Mouse (Mus musculus): ENCODE measurements around the gene Rapgef3.
A peak's percentile ranks its signal among the peaks of the same experiment; 100 is the strongest.

Rapgef3 gene

DNA sequence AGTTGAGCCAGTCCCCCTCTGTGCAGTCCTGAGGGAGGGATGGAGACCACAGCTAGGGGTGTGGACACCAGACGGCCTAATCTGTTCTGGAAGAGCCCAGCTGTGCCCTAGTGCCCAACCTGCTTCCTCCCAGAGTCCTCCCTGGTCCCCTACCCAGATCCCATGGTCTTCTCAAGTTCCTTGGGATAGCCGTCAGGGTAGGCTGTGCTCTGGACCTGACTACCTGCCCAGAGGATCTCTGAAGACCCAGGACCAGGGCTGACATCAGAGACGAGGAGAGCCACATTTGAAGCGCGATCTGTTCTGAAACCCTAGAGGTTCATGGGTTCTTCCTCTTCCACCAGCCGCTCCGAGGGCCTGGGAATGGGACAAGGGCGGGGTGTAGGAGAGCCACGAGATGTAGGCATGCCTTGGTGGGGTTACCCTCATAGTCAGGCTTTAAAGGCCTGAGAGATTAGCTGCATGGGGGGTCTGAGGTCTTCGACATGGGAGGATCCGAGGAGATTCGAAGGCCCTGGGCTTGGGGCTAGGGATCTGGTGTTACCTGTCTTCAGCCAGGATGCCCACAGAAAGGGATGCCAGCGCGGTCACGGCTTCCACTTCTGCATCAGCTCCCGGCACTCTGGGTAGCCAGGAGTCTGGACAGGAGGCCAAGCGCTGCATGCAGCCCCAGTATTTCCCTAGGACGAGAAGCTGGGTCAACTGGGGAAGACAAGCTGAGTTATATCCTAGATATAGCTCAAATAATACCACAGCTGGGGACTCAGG, 25.8 kb upstream of the Rapgef3 start:
- ATAC-seq (ENCODE audit: low TSS enrichment): no peak

DNA sequence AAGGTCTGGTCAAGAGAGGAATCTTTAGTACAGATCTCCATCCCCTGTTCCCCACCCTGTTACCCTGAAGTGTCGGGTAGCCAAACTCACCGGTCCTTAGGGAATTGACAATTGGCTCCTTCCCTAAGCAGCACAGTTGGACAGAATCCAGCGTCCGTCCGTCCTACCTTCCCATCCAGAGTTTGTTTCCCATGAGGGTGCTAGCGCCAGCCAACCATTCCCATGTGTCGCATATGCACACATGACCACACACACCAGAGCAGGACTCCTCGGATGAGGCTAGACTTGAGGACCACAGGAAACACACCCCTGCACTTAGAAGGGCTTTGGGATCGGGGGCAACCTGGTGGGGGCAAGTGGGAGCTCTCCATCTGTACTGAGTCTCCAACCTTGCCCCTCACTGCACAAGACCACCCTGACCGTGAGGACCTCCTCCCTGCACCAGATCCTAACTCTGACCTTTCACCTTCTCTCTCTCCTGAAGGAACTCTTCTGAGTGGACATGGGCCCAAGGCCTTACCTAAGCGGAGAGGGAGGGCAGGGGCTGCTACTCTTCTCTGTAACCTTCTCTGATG, 23.4 kb upstream of the Rapgef3 start:
- no peak for ATAC-seq (ENCODE audit: low TSS enrichment)

DNA sequence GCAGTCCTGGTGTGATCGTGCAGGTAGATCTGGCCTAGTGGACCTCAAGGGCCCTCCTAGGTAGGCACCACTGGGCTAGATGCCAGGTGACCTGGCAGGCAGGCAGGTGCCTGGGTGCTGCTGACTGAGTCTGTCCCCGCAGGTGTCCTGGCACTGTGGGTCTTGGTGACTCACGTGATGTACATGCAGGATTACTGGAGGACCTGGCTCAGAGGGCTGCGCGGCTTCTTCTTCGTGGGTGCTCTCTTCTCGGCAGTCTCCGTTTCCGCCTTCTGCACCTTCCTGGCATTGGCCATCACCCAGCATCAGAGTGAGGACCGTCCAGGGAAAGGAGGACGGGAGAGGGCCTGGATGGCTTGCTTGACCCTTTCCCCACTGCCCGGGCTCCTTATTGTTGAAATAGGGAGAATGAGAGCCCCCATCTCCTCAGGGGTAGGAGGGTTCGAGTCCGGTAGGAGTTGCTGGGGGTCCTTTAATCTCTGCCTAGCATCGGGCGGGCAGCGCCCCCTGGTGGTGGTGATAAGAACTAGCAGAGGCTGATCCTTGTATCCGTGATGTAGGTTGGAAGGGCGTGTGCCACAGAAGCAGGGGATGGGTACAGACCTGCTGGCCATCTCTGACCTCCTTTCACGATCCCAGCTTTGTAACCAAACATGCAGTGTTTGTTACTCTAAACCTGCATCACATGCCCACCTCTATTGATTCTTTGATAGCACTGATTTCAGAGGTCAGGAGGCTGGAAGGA, 22.2 kb upstream of the Rapgef3 start:
- ATAC-seq (ENCODE audit: low TSS enrichment): peak; percentile 42

DNA sequence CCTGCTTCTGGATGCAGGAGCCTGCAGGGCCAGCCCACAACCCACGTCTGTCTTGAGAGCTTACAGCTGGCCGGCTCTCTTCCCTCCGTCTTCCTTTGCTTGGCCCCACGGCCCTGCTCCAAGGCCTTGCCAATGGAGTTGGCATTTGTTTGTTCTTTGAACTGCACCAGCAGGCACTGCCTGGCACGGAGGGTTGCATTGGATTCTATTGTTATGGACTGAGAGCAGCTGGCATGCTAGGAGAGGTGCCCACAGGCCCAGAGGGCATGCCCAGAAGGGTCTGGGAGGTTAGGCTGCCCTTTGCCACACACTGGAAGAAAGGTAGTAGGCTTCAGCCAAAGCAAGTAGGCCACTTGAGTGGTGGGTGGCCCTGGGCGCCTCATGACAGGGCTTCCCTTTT, 21.0 kb upstream of the Rapgef3 start:
- ATAC-seq (ENCODE audit: low TSS enrichment): peak; percentile 12; the same call in 1 of the 2 replicates

DNA sequence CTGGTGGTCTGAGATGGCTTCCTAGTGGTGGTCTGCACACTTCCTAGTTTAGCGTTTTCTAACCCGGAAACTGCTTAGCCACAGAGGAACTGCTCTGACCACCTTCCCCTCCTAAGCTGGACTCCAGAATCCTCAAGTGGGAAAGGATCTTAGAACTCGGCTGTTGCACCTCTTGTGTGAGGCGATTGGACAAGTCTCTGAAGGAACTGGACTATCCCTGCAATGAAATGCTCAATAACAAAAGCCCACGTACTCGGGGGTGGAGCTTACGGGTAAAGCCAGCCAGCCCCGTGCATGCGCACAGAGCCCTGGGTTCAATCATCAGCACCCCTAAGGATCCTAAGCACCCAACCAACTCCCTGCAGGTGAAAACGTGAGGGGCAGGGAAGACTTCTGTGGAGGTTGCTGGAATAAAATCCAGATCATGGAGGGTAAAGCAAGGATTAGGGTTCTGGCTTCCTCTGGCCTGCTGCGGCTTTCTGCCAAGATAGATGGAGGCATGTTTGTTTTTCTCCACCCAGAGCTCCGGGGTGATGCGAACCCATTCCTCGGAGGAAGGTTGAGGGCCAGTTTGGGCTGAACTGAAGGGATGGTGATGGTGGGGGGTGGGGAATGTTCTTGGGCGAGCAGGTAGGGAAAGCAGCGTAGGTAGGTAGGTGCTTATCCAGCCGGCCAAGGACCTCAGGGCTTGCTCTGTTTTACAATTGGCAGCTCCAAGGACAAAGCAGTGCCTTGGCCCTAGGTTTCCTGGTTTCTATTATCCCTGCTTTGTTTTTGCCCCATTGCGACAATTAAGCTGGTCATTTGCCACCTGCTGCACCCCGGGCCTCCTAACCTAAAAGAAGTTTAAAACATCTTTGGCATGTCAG, 20.3 kb upstream of the Rapgef3 start:
- ATAC-seq (ENCODE audit: low TSS enrichment): peak; percentile 18; the same call in 1 of the 2 replicates

DNA sequence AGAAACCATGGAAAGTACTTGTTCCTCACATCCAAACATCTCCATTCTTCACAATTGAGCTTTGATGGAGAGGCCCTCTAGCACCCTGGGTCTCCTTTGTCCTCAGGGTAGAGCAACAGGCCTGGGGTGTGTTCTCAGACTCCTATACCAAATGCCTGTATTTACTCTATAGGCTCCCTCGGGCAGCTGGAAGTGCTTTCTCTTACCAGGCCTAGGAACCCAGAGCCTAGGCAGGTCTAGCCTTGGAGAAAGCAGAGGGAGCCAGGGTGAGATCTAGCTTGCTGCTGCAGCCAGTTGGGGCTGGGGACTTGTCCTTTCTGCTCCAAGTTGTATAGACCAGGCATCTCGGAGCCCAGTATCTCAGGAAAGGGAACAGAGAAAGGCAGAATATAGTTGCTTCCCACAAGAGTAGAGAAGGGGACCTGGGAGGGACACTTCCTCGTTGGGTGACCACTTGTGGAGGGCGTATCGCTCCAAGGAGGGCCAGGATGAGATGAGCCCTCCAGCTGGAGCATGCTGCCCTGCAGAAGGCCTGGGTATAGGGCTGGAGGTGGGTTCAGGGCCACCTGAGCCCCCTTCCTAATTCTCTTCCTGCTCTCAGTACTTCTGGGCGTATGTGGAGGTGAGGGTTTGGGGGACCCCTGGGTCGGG, 19.5 kb upstream of the Rapgef3 start:
- ATAC-seq (ENCODE audit: low TSS enrichment): no peak

DNA sequence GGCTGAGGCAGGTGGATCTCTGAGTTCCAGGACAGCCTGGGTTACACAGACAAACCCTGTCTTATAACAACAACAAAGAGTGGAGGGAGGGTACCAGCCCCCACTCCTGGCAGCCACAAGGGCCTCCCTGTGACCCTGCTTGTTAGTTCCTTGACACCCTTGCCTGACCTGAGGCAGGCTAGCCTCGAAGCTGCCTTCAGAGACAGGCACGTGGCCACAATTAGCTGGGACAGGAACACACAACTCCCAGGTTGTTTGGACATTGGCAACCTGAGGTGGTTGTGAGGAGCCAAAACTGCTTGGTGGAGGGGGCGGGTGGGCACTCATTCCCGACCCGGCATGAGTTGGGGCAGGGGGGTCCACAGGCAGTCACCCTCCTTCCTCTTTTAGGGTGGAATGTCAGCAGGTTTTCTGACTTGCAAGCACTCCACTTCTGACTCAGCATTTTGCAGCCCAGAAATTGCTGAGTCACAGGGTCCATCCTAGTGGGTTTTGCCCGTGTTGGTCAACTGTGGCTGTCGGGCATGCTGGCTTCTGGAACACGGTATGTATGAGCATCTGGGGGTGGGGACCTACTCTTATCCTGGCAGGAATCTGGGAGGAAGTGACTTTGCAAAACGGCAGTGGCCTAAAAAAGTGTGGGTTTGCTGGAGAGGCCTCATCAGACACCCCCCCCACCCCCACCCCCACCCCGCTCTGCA, 18.8 kb upstream of the Rapgef3 start:
- no peak for ATAC-seq (ENCODE audit: low TSS enrichment)

DNA sequence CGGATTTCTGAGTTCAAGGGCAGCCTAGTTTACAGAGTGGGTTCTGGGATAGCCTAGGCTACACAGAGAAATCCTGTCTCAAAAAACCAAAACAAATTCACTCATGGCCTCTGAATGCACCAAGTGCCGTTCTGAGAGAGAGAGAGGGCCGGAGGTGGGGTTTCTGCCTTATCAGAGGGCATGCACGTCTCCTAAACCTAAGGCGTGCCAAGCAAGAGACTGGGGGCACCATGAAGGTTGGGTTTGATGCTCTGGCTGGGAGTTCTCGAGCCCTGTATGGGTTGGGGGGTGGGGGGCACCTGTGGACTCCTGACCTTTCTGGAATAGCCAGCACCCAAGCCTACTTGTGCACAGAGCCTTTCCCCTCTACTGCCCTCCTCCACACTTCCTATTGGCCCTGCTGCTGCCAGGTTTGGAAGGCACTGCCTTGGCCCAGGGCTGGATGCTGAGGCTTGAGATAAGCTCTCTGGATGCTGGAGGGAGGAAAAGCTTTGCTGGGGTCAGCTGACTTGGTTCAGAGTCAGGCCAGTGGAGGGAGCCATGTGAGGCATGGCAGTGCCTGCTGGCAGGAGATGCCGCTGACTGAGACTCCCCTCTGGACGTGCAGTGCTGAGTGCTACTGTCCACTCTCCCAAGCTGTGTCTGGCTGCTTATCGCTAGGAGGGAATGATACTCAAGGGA, 18.1 kb upstream of the Rapgef3 start:
- no peak for ATAC-seq (ENCODE audit: low TSS enrichment)

DNA sequence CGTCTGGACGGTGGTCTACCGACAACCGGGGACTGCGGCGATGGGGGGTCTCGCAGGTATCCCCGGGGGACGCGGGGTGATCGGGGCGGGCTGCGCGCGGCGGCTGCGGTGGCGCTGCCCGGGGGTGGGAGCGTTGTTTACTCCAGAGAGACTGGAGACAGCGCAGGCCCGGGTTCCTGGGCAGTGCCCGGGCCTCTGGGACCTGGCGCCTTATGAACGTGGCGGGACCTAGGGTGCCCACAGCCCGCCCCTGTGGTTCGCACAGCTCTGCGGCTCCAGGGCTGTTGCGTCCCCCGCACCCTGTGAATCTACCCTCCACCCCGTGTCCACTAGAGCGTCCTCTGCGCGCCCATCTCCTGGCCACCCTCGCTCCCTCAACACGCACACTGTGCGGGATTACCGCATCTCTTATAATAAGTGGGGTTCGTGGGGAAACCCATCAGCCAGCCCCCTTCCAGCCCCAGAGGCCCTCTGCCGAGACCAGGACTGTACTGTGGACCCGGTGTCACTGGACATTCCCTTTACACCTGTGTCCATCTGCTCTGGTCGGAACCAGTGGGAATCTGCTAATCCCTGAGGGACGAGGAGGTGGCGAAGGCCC, 16.9 kb upstream of the Rapgef3 start:
- peak; percentile 12; the same call in 1 of the 2 replicates for ATAC-seq (ENCODE audit: low TSS enrichment)

DNA sequence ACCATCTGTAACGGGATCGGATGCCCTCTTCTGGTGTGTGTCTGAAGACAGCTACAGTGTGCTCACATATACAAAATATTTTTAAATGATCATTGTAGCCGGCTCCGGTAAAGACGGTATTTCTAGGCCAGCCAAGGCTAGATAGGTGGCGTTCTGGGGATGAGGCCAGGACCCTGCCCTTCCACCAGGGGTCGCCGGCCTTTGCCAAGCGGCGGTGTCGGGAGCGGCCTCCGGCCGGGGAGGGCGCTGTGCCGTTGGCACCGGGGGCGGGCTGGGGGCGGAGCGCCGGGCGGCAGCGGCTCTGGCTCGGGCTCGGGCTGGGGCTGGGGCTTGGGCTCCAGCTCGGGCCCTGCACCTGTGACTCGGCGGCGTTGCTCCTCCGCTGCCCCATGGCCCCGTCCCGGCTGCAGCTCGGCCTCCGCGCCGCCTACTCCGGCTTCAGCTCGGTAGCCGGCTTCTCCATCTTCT, 16.4 kb upstream of the Rapgef3 start:
- ATAC-seq (ENCODE audit: low TSS enrichment): peak; percentile 17; the same call in 1 of the 2 replicates

DNA sequence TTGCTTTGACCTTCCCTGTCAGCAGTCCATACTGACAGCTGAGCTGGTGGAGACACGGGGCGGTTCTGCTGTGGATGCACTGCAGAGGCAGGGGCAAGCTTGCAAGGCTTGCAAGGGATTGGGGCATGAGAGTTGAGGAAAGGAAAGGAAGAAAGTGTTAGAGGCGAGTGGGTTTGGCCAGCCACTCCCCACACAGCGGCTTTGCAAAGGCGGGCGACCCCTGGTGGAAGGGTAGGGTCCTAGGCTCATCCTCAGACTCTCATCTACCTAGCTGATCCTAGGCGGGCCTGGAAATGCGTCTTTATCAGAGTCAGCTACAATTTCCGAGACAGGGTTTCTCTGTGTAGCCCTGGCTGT, 15.0 kb upstream of the Rapgef3 start:
- 0 out of 2 replicates have a peak, but pooled peaks have one; percentile 8 for ATAC-seq (ENCODE audit: low TSS enrichment)

DNA sequence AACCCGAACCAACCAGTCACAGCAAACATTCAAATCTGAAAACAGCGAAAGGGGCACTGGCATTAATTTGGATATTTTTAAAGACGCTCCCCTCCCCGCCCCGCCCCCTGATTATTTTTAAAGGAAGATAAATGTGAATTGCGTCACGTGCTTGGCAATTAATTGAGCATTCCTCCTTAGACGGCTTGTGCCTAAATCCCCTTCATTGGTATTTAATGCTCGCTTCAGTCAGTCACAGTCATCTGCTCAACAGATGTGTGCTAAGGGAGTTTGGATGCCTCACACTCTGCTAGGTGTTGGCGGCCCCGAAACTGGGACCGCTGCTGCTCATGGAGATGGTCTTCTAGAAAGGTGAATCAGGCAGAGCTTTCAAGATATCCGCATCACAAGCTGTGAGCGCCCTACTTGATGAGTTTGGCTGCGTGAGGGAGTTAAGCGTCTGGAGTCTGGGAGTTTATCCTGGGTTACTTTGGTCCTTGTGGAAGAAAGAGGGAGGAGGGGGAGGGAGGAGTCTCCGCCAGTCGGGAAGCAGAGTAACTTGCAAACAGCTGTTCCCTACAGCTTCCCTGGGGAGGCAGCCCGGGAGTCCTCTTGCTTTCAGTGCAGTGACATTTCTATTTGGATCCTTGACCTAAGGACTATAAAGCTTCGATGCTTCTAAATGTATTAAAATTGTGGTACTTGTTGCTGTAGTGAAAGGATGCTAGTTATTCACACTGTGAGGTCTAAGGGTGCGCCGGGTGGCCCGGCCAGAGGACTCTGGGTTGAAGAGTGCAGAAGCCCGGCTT, 14.4 kb upstream of the Rapgef3 start:
- ATAC-seq (ENCODE audit: low TSS enrichment): peak; percentile 18; the same call in 1 of the 2 replicates

DNA sequence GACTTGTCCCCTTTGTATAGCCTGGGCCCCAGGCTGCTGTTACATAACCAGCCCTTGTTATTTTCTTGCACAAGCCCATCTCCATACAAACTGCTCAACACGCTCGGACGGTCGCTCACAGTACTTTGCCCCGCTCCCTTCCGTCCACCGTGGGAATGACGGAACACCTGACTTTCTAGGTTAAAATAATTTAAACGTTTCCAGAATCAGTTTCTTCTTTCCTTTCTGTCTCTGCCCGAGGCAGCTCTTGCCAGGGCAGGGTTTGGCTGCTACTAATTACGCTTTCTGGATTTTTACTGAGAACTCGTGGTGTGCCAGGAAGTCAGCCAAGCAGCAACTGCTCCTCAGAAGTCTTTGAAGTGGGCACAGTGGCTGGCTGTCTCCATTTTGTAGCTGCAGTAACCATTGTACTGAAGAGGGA, 12.8 kb upstream of the Rapgef3 start:
- no peak for ATAC-seq (ENCODE audit: low TSS enrichment)

DNA sequence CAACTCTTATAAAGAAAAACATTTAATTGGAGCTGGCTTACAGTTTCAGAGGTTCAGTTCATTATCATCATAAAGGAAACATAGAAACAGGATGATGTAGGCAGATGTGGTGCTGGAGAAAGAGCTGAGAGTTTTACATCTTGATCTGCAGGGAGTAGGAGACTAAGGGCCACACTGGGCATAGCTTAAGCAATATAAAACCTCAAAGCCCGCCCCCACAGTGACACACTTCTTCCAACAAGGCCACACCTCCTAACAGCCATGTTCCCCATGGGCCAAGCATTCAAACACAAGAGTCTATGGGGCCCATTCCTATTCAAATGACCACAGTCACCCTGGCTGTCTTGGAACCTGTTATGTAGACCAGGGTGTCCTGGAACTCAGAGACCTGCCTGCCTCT, 11.8 kb upstream of the Rapgef3 start:
- ATAC-seq (ENCODE audit: low TSS enrichment): no peak

DNA sequence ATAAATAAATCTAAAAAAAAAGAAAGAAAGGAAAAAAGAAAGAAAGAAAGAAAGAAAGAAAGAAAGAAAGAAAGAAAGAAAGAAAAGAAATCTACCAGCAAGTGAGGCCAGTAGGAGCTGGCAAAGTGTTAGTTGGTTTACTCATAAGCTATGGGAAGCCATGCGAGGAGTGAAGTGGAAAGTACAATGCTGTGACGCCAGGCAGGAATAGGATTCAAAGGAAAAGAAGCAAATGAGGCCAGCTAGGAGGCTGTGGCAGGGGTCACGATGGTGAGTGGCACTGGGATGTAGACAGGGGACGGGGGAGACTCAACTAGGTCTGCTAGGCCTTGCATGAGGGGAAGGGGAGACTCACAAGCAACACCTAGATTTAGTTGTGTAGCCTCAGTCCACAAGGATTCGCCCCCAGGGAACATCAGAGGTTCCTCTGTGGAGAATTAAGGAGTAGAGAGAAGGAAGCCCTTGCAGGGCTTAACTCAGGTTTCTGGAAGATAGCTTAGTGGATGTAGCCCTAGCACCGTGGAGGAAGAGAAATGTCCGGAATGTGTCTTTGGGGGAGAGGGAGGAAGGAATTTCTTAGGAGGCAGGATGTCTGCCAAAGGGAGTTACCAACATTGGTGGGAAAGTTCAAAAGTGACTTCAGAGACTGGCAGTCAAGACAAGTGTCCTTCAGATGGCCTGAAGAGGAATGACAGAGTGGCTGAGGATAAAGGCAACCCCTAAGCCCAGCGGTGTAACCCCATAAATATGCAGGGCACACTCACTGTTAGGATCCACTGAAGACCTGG, 10.7 kb upstream of the Rapgef3 start, which contains the start of gene Slc48a1:
Gene Slc48a1, plus strand, starts transcription at position 210 of the 788 bp plus-strand sequence.
- no peak for ATAC-seq (ENCODE audit: low TSS enrichment)

DNA sequence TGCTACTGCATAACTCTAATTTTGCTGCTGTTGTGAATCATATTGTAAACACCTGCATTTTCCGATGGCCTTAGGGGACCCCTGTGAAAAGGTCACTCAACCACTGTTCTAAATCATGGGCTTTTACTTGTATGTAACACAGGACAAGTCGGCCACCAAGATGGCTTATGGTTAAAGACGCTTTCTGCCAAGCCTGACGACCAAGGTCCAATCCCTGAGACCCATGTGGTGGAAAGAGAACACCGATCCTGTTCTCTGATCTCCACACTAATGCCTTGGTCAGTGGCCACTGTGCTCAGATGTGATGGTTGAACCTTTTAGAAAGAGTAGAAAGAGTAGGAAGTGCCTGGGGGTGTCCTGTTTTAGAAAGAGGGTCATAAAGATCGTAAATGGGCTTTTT, 9.1 kb upstream of the Rapgef3 start:
- ATAC-seq (ENCODE audit: low TSS enrichment): no peak

DNA sequence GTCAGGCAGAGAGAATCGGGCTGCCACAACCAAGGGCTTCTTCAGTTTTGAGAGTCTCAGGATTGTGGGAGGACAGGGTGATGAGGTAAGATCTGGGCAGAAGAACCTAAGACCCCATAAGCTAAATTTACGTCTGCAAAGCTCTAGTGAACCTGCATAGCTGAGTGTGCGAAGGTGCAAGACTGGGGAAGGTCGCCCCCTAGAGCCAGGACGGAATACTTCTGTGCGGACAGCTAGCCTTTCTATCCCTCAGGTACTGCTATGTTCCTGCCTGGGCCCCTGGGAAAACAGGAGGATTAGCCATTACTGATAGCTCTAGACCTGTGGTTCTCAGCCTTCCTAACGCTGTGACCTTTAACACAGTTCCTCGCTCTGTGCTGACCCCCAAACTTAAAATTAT, 8.7 kb upstream of the Rapgef3 start:
- peak; percentile 86; the same call in 1 of the 2 replicates for ATAC-seq (ENCODE audit: low TSS enrichment)

DNA sequence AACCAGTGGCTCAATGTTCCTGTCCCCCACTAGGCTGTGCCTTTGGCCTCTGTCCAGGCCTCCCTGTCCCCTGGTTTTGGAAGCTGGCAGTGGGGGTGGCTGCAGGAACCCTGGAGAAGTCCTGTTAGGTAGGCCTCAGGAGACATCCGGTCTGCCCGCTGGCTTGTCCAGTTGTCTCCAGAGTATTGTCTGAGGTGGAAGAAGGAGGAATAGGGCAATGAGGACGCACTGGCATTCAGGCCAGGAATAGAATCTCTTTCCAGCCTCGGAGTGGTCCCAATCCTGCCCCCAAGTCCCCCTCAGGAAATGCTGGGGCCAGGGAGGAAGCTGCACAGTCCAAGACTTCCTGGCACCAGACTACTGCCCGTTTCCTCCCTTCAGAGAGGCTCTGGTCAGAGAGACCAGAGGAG, 6.2 kb upstream of the Rapgef3 start:
- ATAC-seq (ENCODE audit: low TSS enrichment): no peak
